Mouse (Mus musculus) thymus, adult 2 months (tissue): ENCODE results near the gene Wdr64. TPM values are rescaled to one million over a fixed set of nuclear protein-coding genes. Genes with fewer than 3 reads are reported as not detected.

Experiments used
- DNase-seq: peaks from one replicate; pipeline ENCODE4 v3.0.0; 2021
- H3K27ac ChIP-seq: fragments of 200-500 bp; 2 replicates; pipeline ENCODE4 v1.5.1; 2012; ENCODE audit warnings: low read length, control low read depth; ENCODE audit not compliant: control insufficient read depth, insufficient read depth
- H3K27me3 ChIP-seq: fragments of 200-500 bp; 2 replicates; pipeline ENCODE4 v1.6.1; 2012; ENCODE audit warnings: mild to moderate bottlenecking, low read length, moderate library complexity, mixed read lengths; ENCODE audit not compliant: control insufficient read depth, insufficient read depth
- H3K36me3 ChIP-seq: fragments of 200-500 bp; 2 replicates; pipeline ENCODE4 v1.6.1; 2012; ENCODE audit warnings: mild to moderate bottlenecking, low read length, moderate library complexity; ENCODE audit not compliant: control insufficient read depth, insufficient read depth
- H3K4me1 ChIP-seq: fragments of 200-500 bp; replicated peaks from 2 replicates; pipeline ENCODE4 v1.6.1; 2012; ENCODE audit warnings: low read length; ENCODE audit not compliant: control insufficient read depth, insufficient read depth
- H3K4me3 ChIP-seq: fragments of 200-500 bp; 2 replicates; pipeline ENCODE4 v1.5.1; 2012; ENCODE audit warnings: mild to moderate bottlenecking, low read length, control low read depth, moderate library complexity; ENCODE audit not compliant: control insufficient read depth, insufficient read depth
- CTCF ChIP-seq: fragments of 200-500 bp; IDR thresholded peaks from 2 replicates; pipeline ENCODE4 v1.5.1; 2012; ENCODE audit warnings: mild to moderate bottlenecking, control low read depth, low read length, moderate library complexity, borderline replicate concordance; ENCODE audit not compliant: control insufficient read depth, poor library complexity, insufficient read depth; ENCODE audit errors: extremely low read depth
- POLR2A ChIP-seq: fragments of 200-500 bp; IDR thresholded peaks from 2 replicates; pipeline ENCODE4 v1.6.1; 2012; ENCODE audit warnings: mild to moderate bottlenecking, low read length, control low read depth, moderate library complexity; ENCODE audit not compliant: control insufficient read depth, poor library complexity, insufficient read depth; ENCODE audit errors: extremely low read depth
- WGBS: fragments of 180-500 bp; shearing (Covaris S2); methylation state at CpG from one replicate; pipeline ENCODE4 v1.1.7; 2018; 5-methylcytosine and 5-hydroxymethylcytosine counted together
- polyA plus RNA-seq: library from polyadenylated mRNA; depleted of rRNA; stranded (reverse); fragments of >200 nt; gene quantifications from 2 replicates; pipeline ENCODE4 v1.2.3, GENCODE M21; 2012; rRNA removed

Wdr64 gene
- polyA plus RNA-seq, 1 experiment, result not detected

- H3K27me3 ChIP-seq, result no peaks in the 10 kb centered on the region
- no peak for DNase-seq
- no peak overlapping the region for H3K4me3 ChIP-seq
- H3K36me3 ChIP-seq, result no peaks in the 10 kb centered on the region
- no peak overlapping the region for H3K27ac ChIP-seq
- TF ChIP-seq CTCF (no peak), POLR2A (no peak)
- WGBS, result 13% methylated on average over 1 of the region's 1 CpGs
- H3K4me1 ChIP-seq, result no peaks in the 10 kb centered on the region
Observed at GRCm38 (mm10) chr1:175811625-175812024, 113.2 kb downstream of the Wdr64 start.

- no peak for TF ChIP-seq POLR2A
- no peak for TF ChIP-seq CTCF
- no peaks in the 10 kb centered on the region for H3K27me3 ChIP-seq
- H3K4me3 ChIP-seq, result no peak overlapping the region
- WGBS, result 76% methylated on average over 9 of the region's 9 CpGs
- H3K36me3 ChIP-seq, result no peaks in the 10 kb centered on the region
- no peaks in the 10 kb centered on the region for H3K4me1 ChIP-seq
- DNase-seq, result no peak
- no peak overlapping the region for H3K27ac ChIP-seq
Observed at GRCm38 (mm10) chr1:175823815-175824438, 125.5 kb downstream of the Wdr64 start.

GRCm38 (mm10) chr1:175828539-175828938 is 130.1 kb downstream of the Wdr64 start:
- Histone ChIP-seq H3K4me1 (no peaks in the 10 kb centered on the region), H3K27me3 (no peaks in the 10 kb centered on the region), H3K27ac (no peak overlapping the region), H3K4me3 (no peak overlapping the region), H3K36me3 (no peaks in the 10 kb centered on the region)
- no peak for DNase-seq
- 86% methylated on average over 7 of the region's 7 CpGs for WGBS
- TF ChIP-seq POLR2A (no peak), CTCF (no peak)

GRCm38 (mm10) chr1:175829220-175829619 is 130.8 kb downstream of the Wdr64 start:
- H3K4me1 ChIP-seq, result no peaks in the 10 kb centered on the region
- no peak overlapping the region for H3K27ac ChIP-seq
- WGBS, result 70% methylated on average over 2 of the region's 2 CpGs
- no peak overlapping the region for H3K4me3 ChIP-seq
- H3K36me3 ChIP-seq, result no peaks in the 10 kb centered on the region
- no peaks in the 10 kb centered on the region for H3K27me3 ChIP-seq
- DNase-seq, result no peak
- TF ChIP-seq CTCF (no peak), POLR2A (no peak)

GRCm38 (mm10) chr1:175855515-175855914 is 157.1 kb downstream of the Wdr64 start:
- WGBS, result 87% methylated on average over 1 of the region's 1 CpGs
- H3K27me3 ChIP-seq, result no peaks in the 10 kb centered on the region
- H3K4me3 ChIP-seq, result no peak overlapping the region
- H3K4me1 ChIP-seq, result no peaks in the 10 kb centered on the region
- TF ChIP-seq CTCF (no peak), POLR2A (no peak)
- DNase-seq, result no peak
- H3K27ac ChIP-seq, result no peak overlapping the region
- H3K36me3 ChIP-seq, result no peaks in the 10 kb centered on the region

Other genes with a start within 250 kb of the Wdr64 start
- gene Rgs7, start 206.1 kb upstream of the Wdr64 start, polyA plus RNA-seq, result 0.54 and 0.92 TPM in 2 replicates
- 3.0 and 3.3 TPM in 2 replicates for gene Kmo, start 78.2 kb upstream of the Wdr64 start, polyA plus RNA-seq
- gene Fh1, start 73.0 kb upstream of the Wdr64 start, polyA plus RNA-seq, result 26.0 and 32.4 TPM in 2 replicates
- 5.3 and 8.2 TPM in 2 replicates for gene Opn3, start 5.8 kb upstream of the Wdr64 start, polyA plus RNA-seq
- 18.3 and 45.7 TPM in 2 replicates for gene Chml, start 5.7 kb upstream of the Wdr64 start, polyA plus RNA-seq
- gene Exo1, start 182.0 kb downstream of the Wdr64 start, polyA plus RNA-seq, result 3.2 and 5.8 TPM in 2 replicates
- gene Gm38100, start 221.7 kb downstream of the Wdr64 start, polyA plus RNA-seq, result 0.07 TPM in 1 of 2 replicates, not detected in the other